Mouse (Mus musculus) left cerebral cortex, adult 8-10 months (tissue): Measurements from ENCODE around the gene Zfp184. TPM values are rescaled to one million over a fixed set of nuclear protein-coding genes. Genes with fewer than 3 reads are reported as not detected.

Experiments
- DNase-seq, 2 experiments: peaks; one replicate each; pipeline ENCODE4 v3.0.0; 2022; ENCODE audit warnings: low spot score in 2 of 2
- total RNA-seq, 4 experiments: library from RNA; stranded (reverse); gene quantifications; 2 replicates each; pipeline ENCODE4 v1.2.4; 2022

Gene Zfp184
- total RNA-seq, 4 experiments from 2014 or later: 2.4 to 4.1 (median 3.3) TPM

DNA sequence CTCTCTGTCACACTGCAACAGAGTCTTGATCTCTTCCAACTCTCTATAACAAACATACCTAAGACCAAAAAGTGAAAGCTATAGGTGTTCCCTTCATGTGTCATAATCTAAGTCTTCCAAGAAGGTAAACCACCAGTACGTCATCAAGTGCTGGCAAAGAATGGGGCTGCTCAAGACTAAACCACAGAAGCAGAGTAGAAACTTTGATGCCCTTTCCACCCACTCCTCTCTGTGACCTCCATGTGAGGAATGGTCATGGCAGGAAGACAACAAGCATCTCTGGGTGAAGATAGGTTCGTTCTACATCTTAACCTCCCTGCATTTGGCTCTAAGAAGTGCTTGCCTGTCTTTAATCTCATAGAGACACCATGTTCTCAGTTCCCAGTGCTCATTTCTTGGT, 39.6 kb downstream of the Zfp184 start:
- no peak for DNase-seq

DNA sequence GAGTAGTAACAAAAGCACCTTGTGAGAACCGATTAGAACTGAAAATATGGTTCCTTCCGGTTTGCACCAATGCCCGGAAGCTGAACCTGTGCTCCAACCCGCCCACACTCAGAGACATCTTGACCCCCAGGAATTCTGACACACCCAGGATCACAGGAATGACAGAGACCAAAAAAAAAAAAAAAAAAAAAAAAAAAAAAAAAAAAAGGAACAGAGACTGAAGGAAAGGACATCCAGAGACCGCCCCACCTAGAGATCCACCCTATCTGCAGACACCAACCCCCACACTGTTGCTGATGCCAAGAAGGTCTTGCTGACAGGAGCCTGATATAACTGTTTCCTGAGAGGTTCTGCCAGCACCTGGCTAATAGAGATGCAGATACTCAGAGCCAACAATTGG, 47.7 kb downstream of the Zfp184 start:
- no peak for DNase-seq

DNA sequence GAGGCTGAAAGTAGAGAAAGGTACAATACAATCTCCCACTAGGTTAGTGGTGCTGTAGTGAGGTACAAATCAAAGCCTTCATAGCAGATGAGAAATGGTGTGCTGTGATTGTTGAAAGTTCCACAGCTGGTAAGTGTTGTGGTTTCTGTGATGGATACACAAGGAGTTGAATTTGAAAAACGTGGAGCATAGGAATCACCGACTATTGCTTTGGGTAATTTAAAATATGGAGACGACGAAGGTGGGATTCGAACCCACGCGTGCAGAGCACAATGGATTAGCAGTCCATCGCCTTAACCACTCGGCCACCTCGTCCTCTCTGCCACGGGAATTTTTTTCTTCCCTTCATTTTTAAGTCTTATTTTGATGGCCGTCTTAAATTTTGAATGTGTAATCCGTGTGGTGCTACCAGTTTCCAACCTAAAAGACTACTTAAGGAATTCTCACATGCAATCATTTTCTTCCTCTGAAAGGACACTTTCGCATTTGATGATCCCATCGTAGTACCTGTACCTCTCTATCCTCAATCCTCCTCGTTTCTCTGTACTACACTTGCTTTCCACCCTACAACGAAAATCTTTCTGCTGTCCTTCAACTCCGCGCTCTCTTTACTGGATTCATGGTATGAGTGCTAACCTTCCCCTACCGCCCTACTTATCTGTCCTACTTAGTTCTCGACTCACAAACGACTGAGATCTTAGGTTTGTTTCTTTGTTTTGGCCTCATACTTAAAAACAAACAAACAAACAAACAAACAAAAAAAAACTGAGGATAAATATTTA, 49.3 kb downstream of the Zfp184 start:
- DNase-seq: no peak

DNA sequence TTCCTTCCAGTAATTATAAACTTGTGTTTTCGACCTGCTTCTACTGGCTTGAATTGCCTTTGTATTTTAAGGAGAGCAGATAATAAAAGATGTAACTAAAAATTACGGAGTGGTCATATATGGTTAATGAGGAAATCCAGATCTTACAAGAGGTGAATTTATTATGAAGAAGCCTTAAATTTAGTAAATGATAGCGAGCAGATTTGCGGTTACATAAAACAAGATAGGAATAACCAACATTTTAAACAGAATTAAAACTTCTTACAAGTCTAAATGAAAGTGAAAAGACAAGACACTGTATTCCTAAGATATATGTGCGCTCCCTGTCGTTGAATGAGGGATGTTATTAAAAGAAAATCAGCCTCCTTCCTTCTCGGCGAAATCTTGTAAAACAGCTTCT, 50.0 kb downstream of the Zfp184 start:
- no peak for DNase-seq

DNA sequence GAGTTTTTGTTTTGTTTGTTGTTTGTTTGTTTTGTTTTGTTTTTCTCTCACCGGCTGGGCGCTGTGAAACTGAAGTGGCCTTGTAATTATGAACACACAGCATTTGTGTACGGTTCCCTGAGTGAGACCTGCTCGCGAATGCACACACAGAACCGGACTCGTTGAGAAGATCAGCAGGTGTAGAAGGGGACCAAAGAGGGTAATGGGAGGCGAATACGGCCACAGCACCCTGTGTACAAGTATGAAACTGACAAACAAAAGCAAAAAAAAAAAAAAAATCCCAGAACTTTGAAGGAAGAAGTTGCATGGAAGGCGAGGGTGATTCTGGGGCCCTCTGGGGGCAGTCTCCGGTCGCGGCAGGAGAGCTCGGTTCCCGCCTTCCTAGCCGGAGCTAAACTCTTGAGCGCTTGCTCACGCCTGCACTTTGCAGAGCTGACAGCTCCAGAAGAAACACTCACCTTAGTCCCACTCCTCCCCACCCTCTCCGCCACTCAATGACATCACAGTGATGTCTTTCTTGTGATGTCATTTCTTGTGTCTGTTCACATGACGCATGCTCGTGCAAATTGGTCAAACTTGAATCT, 50.5 kb downstream of the Zfp184 start:
- DNase-seq: no peak

DNA sequence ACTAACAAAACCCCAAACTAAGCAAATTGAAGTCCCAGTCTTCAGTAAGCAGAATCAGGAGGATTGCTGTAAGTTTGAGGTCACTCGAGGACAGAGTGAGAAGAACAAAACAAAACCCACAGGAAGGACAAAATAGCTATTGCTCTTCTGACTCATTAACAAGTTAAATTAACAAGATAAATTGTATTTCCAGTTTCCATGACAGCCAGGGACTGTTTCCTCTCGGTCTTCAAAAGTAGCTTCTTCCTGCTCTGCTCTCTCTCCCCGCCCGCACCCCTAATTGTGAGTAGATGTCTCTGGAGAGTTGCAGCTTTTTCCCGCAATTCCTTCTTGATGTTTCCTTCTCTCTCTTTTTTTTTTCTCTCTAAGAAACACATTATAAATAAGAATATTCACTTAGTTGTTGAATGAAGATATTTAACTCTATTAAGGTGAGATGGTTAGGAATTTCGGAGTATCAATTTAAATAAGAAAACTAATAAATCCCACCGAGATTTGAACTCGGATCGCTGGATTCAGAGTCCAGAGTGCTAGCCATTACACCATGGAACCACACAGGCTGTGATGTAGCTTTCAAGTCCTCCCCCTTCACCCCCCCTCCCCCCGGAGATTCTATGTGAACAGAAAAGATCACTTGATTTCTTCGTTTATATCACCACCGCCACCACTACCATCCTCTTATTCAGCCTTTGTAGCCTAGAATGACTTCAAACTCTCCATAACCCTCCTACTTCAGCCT, 51.4 kb downstream of the Zfp184 start:
- DNase-seq: no peak

DNA sequence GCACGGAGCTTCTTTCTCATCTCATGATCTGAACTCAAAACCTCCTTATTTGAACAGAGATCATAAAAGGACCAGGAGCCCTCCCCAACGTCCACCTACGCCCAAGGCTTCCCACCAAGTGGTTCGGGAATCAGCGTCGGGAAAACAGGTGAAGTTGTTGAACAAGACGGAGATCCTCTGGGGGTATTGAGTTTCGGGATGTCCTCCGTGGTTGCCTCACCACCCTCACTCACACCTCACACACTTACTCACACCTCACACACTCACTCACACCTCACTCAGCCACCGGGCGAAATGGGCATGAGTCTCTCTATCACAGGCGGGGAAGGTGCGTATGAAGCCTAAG, 51.9 kb downstream of the Zfp184 start:
- no peak for DNase-seq

DNA sequence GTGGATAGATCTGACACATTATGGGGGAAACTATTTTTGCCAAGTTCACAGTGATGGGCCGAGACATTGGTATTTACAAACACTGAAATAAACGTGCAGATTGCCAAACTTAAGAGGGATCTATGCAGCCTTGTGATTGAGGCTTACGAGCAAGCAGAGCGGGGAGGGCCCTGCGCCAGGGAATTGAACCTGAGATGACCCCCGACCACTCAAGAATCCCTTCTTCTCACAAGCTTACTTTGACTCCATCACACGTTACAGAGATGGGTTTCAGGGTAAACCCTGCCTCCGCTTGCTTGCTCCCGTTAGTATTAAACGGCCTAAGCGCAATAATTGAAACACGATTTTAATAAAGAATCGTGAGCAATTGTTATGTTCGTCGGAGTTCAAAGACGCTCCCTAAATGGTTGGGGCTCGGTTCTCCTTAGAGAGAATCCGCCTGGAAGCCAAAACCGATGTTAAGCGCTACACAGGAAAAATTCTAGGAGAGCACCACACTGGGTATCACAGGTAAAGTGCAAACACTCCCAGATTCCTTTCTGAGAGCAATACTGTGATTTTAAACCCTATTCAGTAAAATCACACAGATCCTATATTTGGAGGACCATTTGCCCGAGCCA, 52.4 kb downstream of the Zfp184 start:
- no peak for DNase-seq

DNA sequence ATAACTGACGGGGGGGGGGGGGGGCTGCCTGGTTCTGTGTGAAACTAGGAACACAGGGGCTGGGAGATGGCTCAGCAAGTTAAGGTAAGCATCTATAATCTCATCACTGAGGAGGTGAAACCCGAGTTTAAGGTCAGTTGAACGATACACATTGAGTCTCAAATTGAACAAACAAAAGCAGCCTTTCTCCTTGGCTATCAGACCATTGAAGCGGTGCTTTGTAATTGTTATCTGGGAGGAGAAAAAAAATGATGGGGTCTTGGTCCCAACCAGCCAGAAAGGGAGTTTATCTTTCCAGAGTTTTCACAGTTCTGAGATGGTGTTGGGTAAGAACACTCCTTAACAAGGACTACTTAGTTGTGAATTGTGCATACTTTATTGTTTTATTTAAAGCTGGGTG, 52.9 kb downstream of the Zfp184 start:
- DNase-seq: no peak

DNA sequence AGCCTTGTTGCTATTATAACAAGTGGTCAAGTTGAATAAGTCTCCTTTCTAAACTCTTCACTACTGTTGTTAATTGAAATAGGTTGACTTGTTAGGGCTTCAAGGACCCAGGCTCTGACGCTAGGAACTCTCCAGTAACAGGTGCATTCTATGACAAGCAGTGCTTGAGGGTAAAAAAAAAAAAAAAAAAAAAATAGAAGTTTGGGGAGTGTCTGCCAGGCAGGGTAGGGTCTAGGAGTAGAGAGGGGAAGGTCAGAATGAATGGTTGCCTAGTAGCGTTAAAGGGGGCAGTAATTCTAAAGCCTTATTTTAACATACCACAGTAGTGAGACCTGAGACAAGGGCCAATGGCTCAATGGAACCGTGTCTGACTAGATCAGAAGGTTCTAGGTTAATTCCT, 53.5 kb downstream of the Zfp184 start:
- no peak for DNase-seq

DNA sequence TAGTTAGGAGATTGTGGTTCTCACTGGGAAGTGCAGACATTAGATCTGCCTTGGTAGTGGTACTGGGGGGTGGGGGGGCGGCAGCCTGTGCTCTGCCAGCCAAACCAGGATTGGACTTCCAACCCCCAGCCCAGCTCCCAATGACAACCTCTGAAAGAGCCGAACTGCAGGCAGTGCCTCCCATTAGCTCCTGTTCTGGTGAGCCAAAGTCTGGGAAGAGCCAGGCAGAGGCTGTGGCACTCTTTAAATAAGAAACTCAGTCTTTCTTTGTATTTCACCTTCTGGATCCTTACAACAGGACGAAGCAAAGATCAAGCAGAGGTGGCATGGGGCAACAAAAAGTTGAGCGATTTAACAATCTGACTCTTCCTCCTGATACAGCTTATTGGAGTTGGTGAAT, 54.3 kb downstream of the Zfp184 start:
- DNase-seq: no peak

DNA sequence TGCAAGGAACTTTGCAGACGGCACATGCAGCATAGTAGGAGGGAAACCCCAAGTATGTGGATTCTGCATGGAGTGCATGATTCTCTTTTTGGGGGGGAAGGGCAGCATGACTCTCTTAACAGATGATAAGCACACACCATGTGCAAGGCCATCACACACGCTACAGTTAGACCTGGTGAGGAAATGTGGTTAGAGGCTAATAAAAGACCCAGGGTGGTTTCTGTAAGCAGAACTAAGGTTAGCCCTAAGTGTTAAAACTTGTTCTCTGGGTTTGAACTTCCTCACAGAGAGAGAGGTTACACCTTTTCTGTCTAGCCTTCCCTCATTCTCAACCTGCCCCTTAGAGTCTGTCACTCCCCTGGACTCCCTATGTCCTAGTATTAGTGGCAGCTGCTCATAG, 56.5 kb downstream of the Zfp184 start:
- no peak for DNase-seq

DNA sequence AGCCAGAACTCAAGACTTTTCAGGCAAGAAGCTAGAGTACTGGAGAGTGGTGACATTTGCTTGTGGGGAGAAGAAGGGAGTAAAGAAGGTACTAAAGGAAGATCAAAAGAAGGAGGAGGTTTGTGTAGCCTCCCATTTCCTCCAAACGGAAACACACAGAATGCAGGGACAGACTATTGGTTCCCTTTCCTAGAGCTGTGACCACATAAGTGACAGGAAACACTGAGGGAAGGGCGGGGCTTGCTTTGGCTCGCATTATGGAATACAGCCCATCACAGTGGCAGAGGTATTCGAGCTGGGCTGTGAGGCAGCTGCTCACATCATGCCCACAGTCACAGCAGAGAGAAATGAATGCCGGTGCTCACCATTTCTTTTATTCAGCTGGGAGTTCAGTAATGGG, 56.9 kb downstream of the Zfp184 start:
- DNase-seq: no peak

DNA sequence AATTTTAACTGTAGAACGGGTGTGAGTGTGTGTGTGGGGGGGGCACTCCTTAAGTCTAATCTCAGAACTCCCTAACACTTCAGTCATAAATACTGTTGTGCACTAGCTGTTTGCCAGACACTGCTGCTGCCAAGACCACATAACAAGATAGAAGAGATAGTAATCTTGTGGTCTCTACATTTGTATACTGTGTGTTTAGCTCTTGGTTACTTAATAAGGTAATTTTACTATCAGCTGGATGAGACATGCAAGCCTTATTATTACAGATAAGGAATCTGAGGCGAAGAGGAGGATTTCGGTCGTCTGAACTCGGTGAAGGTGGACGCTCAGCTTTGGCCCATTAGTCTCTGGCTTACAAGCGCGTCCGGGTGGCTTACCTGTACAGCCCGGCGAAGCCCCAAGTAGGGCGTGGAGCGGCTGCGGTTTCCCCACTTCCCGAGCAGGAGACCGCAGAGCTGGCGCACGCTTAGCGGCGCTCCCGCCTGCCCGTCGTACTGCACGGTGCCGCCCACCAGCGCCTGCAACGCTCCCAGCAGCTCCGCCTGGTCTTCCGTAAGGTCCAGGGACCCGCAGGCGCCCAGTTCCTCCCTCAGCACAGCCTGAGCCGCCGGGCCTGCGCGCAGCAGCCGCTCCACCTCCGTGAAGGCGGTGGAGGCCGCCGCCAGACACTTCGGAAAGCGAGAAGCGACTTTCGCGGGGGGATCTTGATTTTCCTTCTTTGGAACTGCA, 60.9 kb downstream of the Zfp184 start:
- DNase-seq: no peak

DNA sequence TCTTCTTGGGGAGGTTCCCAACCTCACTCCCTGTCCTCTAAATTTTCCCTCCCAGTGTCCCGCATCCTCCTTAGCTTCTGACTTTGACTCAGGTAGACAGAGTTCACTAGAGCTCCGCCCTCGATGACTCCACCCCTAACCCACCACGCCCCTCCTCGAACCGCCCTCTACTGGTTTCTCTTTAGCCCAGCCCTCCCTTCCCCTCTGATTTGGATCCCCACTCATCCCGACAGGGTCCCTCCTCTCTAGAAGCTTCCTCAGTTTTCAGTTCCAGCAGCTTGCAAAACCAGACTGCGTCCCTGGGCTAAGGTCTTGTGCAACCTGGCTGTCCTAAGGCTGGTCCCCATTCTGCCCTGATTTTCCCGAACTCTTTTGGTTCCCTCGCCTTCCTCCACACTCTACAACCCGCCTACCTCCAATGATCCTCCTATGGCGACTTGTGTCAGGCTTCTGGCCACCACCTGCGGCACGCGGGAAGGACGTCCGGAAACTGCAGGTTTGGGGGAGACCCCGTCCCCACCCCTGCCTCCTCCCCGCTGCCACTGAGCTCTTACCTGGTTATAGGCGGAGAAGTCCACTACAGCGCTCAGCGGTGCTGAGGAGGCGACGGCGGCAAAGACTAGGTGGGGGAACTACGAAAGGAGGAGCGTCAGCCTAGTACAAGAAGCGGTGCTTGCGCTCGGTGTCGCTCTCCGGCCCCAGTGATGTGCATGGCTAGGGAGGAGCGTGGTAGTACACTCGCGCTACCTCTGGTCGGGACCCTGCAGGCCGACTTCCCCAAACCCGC, 61.6 kb downstream of the Zfp184 start:
- DNase-seq: no peak

DNA sequence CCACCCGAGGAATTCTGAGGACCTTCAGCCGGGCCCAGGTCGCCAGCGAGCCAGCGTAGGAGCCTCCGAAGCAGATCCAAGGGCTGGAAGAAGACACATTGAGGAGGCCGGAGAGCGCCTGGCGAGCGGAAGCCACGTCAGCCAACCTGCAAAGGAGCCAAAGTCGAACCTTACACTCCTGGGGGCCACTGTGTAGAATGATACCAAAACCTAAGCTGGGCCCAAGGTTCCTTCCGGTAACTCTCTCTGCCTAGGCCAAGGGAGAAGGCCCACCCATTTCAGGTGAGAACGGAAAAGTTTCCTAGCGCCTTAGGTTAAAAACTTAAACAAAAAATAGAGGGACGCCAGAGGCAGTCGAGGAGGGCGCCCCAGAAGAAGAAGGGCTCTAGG, 62.2 kb downstream of the Zfp184 start:
- no peak for DNase-seq

DNA sequence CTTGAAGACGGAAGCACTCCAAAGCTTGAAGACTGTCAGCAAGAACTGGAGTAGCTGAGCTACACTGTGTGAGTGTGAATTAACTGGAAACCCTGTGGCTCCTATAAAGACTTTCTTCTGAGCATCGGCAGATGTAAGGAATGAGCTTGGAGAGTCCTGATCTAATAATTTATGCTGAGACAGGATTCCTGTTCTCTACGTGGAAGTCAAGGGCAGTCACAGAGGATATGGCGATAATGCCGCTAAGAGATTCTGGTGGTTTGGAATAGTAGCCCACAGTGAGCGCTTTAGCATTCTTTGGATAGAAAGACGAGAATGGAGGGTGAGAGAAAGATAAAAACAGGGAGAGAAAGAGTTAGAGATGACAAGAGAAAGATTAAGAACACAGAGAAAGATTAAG, 63.0 kb downstream of the Zfp184 start:
- no peak for DNase-seq

DNA sequence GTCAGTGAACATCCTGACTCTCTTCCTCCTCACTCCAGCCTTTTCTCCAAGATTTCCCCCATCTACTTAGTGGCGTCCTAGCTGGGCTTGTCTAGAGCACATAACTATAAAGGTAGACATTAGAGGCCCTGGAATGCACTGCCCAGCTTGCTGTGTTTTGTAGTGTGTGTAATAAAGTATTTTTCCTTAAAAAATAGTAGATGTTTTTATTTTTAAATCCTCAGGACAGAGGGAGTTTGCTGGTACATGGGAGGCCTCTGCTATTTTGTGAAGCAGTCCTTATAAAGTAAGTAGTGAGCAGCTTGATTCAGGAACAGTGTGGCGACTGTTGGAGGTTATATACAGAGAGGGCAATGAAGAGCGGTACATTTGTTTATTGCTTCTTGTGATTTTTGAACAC, 63.8 kb downstream of the Zfp184 start:
- DNase-seq: no peak

DNA sequence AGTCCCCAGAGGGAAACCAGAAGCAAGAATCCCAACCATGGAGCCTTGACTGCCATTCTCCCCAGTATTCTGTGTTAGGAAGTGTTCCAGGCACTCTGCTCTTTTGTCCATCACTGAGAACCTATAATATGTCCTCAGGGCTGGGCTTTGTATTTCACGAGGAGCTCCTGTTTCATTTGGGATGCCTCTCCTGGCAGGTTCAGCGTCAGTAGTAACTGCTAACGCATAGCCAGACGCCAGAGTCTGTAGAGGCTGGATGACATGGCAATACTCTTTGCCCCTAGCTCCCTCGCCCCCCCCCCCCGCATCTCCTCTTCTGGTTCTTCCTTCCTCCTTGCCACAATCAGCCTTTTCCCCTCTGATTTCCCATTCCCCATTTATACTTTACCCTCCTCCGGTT, 64.7 kb downstream of the Zfp184 start, which contains the start of gene Prss16:
Prss16 (minus strand) TSS at position 101 of the 400 bp plus-strand sequence.
- no peak for DNase-seq
